Mouse (Mus musculus) ovary, postnatal 36 days (tissue): ENCODE data around the gene Zc3h18.
A peak's percentile ranks its signal among the peaks of the same experiment; 100 is the strongest.

Source experiments
- DNase-seq: peaks from one replicate; pipeline ENCODE4 v3.0.0; 2022; ENCODE audit warnings: low spot score, mixed read lengths

Gene Zc3h18

GRCm38 (mm10) chr8:122395291-122395690 lies 18.9 kb downstream of the Zc3h18 start:
- no peak for DNase-seq

DNA sequence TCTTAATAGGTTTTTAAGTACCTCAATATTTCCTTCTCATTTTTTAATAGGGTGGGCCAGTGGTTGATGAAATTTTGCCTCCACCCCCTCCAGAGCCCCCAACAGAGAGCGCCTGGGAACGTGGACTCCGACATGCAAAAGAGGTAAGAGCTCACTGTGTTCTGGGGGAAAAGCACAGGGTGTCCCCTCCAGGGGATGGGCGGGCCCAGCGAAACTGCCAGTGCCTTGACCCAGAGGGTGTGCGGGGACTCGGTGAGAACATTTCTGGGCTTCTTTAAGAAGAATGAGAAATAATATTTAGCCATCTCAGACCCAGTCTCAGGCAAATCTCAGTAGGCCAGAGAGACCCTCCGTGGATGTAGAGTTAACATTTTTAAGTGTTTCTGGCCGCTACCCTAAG lies 21.8 kb downstream of the Zc3h18 start:
- no peak for DNase-seq

GRCm38 (mm10) chr8:122405146-122405805 lies 28.9 kb downstream of the Zc3h18 start:
- DNase-seq = no peak

DNA sequence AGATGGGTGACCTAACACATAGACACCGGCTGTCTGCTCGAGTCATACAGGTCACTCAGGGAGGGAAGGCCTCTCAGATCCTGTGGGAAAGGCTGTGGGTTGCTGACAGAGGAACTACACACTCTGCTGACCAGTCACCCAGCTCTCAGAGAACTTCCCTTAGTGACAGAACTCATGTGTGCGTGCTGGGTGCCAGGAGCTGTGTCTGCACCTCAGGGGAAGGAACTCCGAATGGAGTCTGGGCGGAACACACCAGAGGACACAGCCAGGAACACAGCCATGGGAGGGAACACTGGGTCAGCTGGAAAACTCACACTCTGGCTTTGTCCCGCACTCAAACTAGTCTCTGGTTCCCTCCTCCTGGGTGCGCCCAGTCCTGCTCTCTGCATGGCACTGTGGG lies 31.3 kb downstream of the Zc3h18 start:
- DNase-seq = no peak

- no peak for DNase-seq
Observed at GRCm38 (mm10) chr8:122414311-122414710, 37.9 kb downstream of the Zc3h18 start.

- DNase-seq = no peak
Observed at GRCm38 (mm10) chr8:122415554-122415953, 39.1 kb downstream of the Zc3h18 start.

GRCm38 (mm10) chr8:122419881-122420555 lies 43.6 kb downstream of the Zc3h18 start:
- no peak for DNase-seq

GRCm38 (mm10) chr8:122421376-122422070 lies 45.1 kb downstream of the Zc3h18 start, which contains the start of gene Il17c:
Il17c (plus strand) TSS chr8:122422020.
- DNase-seq = no peak

GRCm38 (mm10) chr8:122423217-122423616 lies 46.8 kb downstream of the Zc3h18 start:
- no peak for DNase-seq

GRCm38 (mm10) chr8:122423659-122424058 lies 47.2 kb downstream of the Zc3h18 start:
- DNase-seq = no peak

DNA sequence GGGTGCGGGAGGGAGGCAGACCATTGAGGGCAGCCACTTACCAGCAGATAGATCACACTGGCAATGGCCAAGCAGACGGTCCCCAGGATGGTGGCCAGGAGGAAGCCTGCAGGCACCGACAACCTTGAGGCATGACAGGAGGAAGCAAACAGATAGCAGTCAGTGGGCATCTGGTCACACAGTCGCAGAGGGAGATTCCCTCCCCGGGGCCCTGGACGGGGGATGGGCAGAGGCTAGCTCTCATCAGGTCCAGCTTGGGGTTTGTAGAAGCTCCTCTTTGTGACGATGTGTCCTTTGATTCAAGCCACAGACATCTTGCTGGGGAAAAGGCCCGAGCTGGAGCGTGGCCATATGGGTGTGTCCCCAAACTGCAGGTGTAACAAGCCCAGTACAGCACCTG lies 49.7 kb downstream of the Zc3h18 start:
- DNase-seq = no peak

DNA sequence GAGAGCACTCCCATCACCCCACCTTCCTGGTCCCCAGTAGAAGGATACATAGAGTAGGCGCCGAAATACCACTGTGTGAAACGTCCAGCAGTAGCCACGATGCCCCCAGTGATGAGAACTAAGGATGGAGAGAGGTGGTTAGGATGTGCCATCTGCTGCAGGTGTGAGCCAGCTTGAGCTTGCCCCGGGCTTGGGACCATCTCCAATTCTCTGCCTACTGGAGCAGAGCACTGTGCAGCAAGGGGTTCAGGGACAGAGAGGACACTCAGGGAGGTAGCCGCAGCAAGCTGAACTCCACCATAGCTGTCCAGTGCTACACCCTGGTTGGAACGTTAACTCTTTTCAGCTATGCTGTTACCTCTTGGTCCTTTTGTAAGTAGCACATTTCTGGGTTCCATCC lies 51.2 kb downstream of the Zc3h18 start:
- DNase-seq = no peak

DNA sequence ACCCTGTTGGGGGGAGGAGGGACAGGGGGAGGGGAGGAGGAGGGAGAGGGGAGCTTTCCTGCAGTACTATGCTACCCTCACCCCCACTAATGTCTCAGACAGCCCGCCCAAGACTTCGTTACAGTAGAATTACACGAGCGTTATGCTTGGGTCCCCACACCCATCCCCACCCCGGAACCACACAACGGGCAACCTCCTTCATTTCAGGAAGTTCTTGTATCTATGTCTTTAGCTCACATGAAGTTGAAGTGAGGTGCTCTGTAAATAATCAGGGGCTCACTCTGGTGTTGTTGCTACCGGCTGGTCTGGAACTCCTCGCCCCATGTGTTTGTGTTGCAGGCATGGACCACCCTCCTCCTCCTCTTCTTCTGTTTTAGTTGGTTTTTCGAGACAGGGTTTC lies 51.8 kb downstream of the Zc3h18 start:
- no peak for DNase-seq

- no peak for DNase-seq
Observed at GRCm38 (mm10) chr8:122430058-122430636, 53.7 kb downstream of the Zc3h18 start.

- DNase-seq = no peak
Observed at GRCm38 (mm10) chr8:122430646-122431045, 54.2 kb downstream of the Zc3h18 start.

- DNase-seq = no peak
Observed at GRCm38 (mm10) chr8:122431694-122432442, 55.5 kb downstream of the Zc3h18 start.

GRCm38 (mm10) chr8:122432443-122433268 lies 56.2 kb downstream of the Zc3h18 start, which contains the start of gene Cyba:
Cyba (minus strand) TSS chr8:122432930.
- peak; percentile 70 for DNase-seq

GRCm38 (mm10) chr8:122433269-122433905 lies 57.0 kb downstream of the Zc3h18 start:
- no peak for DNase-seq

DNA sequence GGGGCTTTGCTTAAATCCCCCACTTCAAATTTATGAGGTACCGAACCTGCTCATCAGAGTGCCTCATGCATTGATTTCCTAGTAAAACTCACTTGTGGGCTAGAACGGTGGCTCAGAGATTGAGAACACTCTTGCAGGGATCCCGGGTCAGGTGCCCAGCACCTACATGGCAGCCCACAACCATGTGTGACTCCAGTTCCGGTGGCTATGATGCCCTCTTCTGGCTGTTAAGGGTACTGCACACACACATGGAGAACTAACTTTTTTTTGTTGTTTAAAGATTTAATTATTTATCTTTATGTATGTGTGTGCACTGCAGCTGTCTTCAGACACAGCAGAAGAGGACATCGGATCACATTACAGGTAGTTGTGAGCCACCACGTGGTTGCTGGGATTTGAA lies 59.0 kb downstream of the Zc3h18 start:
- no peak for DNase-seq

DNA sequence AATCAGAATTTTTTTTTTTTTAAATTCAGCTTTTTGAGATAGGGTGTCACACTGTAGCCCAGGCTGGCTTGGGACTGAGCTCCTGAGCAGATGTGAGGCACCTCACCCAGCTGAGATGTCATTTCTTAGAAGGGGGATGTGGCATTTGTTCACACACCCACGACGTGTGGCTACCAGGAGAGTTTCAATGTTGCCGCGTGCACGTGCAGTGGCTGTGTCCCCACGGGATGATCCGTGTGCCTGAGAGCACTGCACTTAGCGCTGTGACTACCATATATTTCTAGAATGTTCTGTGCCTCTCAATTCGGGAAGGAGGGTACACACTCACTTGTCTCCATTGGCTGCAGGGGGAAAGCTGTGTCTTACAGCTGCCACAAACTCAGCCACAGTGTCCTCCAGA lies 59.7 kb downstream of the Zc3h18 start:
- no peak for DNase-seq
